Mouse (Mus musculus) kidney, adult 2 months (tissue): ENCODE measurements around the gene Ubn2.

ENCODE experiments used
- CTCF ChIP-seq: fragments of 200-500 bp; conservative IDR thresholded peaks from 2 replicates; pipeline ENCODE4 v1.5.1; 2011; ENCODE audit warnings: low read depth, mild to moderate bottlenecking, control low read depth, low read length, moderate library complexity, mixed read lengths; ENCODE audit not compliant: insufficient read depth, insufficient read length
- POLR2A ChIP-seq: fragments of 200-500 bp; IDR thresholded peaks from one replicate; pipeline ENCODE4 v1.6.1; 2011; ENCODE audit warnings: low read depth, low read length, control low read depth

- no peak for TF ChIP-seq POLR2A
- peak; percentile 62 for TF ChIP-seq CTCF
These were observed 97.6 kb downstream of the Ubn2 start for GRCm38 (mm10) chr6:38531211-38531820.
